Mouse (Mus musculus) heart, postnatal 0 days (tissue): ENCODE measurements at regions not wholly inside any gene's neighbourhood (a gene's known extent, or its start where the extent isn't known, plus 50 kb on each side); places are given as distances from the start of the nearest gene placed in this dataset.

Experiments
- CTCF ChIP-seq: IDR thresholded peaks from 2 replicates; pipeline ENCODE4 v1.5.1; 2016; ENCODE audit warnings: antibody characterized with exemption, control low read depth, low read depth
- EP300 ChIP-seq: IDR thresholded peaks from 2 replicates; pipeline ENCODE4 v1.6.1; 2016; ENCODE audit warnings: antibody characterized with exemption, low read depth

DNA sequence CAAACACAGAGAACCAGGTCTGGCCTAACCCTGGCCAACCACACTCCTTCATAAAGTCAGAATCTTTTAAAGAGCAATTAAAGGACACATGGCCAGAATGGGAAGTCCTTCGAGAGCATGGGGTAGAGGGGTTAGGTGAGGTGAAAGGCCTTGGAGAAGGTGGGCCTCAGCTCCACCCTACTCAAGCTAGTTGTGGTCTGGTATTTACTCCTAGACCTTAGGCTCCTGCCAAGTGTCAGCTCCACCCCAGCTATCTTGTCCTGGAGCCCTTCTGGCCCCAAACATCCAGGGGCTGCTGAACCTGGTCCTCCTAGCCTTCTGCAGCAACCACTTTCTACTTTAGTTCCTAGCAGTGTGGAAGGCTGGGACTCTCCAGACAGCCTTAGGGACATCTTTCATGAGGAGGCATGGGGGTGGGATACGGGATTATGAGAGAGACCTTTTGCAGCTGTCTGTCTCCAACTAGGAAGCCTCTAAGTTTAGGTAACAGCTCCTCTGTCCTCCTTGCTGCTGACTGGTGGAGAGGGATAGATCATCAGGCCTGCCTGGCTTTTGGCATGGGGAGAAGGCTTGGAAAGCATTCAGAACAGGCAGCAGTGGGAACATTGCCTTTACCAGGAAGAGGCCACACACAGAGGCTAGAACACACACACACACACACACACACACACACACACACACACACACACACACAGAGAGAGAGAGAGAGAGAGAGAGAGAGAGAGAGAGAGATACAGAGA, 90.0 kb upstream of the Ercc6l2 start:
- TF ChIP-seq CTCF (no peak), EP300 (no peak)
